Mouse (Mus musculus) E14TG2a.4 (cell line): ENCODE data around the gene Raf1.

Experiments used
- H3K27me3 ChIP-seq: 2 replicates; pipeline ENCODE4 v1.6.1; 2014; ENCODE audit warnings: low read length, control low read depth; ENCODE audit not compliant: insufficient read depth
- H3K36me3 ChIP-seq: 2 replicates; pipeline ENCODE4 v1.6.1; 2014; ENCODE audit warnings: low read length, control low read depth; ENCODE audit not compliant: insufficient read depth
- H3K4me1 ChIP-seq: replicated peaks from 2 replicates; pipeline ENCODE4 v1.6.1; 2014; ENCODE audit warnings: low read depth, low read length, control low read depth
- H3K4me3 ChIP-seq: replicated peaks from 2 replicates; pipeline ENCODE4 v1.5.1; 2014; ENCODE audit warnings: mild to moderate bottlenecking, low read length
- H3K9me3 ChIP-seq: 2 replicates; pipeline ENCODE4 v1.6.1; 2014; ENCODE audit warnings: low read length, control low read depth
- CTCF ChIP-seq: conservative IDR thresholded peaks from 2 replicates; pipeline ENCODE4 v1.5.1; 2014; ENCODE audit warnings: low read length
- NANOG ChIP-seq: IDR thresholded peaks from 2 replicates; pipeline ENCODE4 v1.6.1; 2014; ENCODE audit warnings: borderline replicate concordance, low read length, mixed read lengths
- POU5F1 ChIP-seq: IDR thresholded peaks from 2 replicates; pipeline ENCODE4 v1.6.1; 2014; ENCODE audit warnings: low read length, borderline replicate concordance

The Raf1 gene

GRCm38 (mm10) chr6:115613793-115614192, 62.6 kb downstream of the Raf1 start:
- Histone ChIP-seq H3K36me3 (peaks cover 94% of the 10 kb centered on the region), H3K4me1 (peaks cover 12% of the 10 kb centered on the region)
- TF ChIP-seq CTCF: no peak
- TF ChIP-seq NANOG: no peak
- TF ChIP-seq POU5F1: no peak

GRCm38 (mm10) chr6:115610301-115610700, 66.1 kb downstream of the Raf1 start:
- Histone ChIP-seq H3K36me3 (peaks cover 77% of the 10 kb centered on the region), H3K4me3 (no peak overlapping the region), H3K27me3 (no peaks in the 10 kb centered on the region), H3K9me3 (peaks cover 12% of the 10 kb centered on the region), H3K4me1 (0 out of 2 replicates have a peak, but pooled peaks cover 5% of the 10 kb centered on the region)
- TF ChIP-seq NANOG: no peak
- no peak for TF ChIP-seq POU5F1
- no peak for TF ChIP-seq CTCF

More at GRCm38 (mm10) chr6:115613793-115614192, 62.6 kb downstream of the Raf1 start:
- Histone ChIP-seq H3K9me3 (peaks cover 22% of the 10 kb centered on the region), H3K4me3 (no peak overlapping the region), H3K27me3 (no peaks in the 10 kb centered on the region)

GRCm38 (mm10) chr6:115609121-115609520, 67.3 kb downstream of the Raf1 start:
- Histone ChIP-seq H3K9me3 (peaks cover 2% of the 10 kb centered on the region; the same call in 1 of the 2 replicates), H3K4me1 (0 out of 2 replicates have a peak, but pooled peaks cover 5% of the 10 kb centered on the region), H3K36me3 (peaks cover 77% of the 10 kb centered on the region), H3K27me3 (no peaks in the 10 kb centered on the region), H3K4me3 (no peak overlapping the region)
- peak; percentile 49 for TF ChIP-seq CTCF
- TF ChIP-seq NANOG: no peak

- H3K4me3 ChIP-seq: no peak overlapping the region
- peaks cover 15% of the 10 kb centered on the region for H3K4me1 ChIP-seq
- H3K9me3 ChIP-seq: no peaks in the 10 kb centered on the region
- H3K36me3 ChIP-seq: peaks cover 63% of the 10 kb centered on the region
- no peaks in the 10 kb centered on the region for H3K27me3 ChIP-seq
- TF ChIP-seq POU5F1: no peak
- TF ChIP-seq NANOG: no peak
- TF ChIP-seq CTCF: no peak
These were observed 69.0 kb downstream of the Raf1 start for GRCm38 (mm10) chr6:115607429-115607828.

- H3K9me3 ChIP-seq: no peaks in the 10 kb centered on the region
- peaks cover 54% of the 10 kb centered on the region for H3K36me3 ChIP-seq
- H3K27me3 ChIP-seq: no peaks in the 10 kb centered on the region
- peaks cover 16% of the 10 kb centered on the region for H3K4me1 ChIP-seq
- TF ChIP-seq POU5F1 (no peak), NANOG (no peak), CTCF (no peak)
- H3K4me3 ChIP-seq: no peak overlapping the region
These were observed 70.0 kb downstream of the Raf1 start for GRCm38 (mm10) chr6:115606461-115606860.

- H3K4me1 ChIP-seq: peaks cover 12% of the 10 kb centered on the region
- peak within 1 kb of the TSS; percentile 97 for H3K4me3 ChIP-seq
- H3K36me3 ChIP-seq: peaks cover 28% of the 10 kb centered on the region
- H3K27me3 ChIP-seq: no peaks in the 10 kb centered on the region
- TF ChIP-seq POU5F1 (no peak), NANOG (no peak), CTCF (no peak)
- H3K9me3 ChIP-seq: no peaks in the 10 kb centered on the region
These were observed 74.5 kb downstream of the Raf1 start, which contains the start of gene Mkrn2 for GRCm38 (mm10) chr6:115601715-115602523. Gene Mkrn2 (plus strand): TSS chr6:115601902.

- Histone ChIP-seq H3K27me3 (no peaks in the 10 kb centered on the region), H3K36me3 (peaks cover 25% of the 10 kb centered on the region), H3K4me3 (no peak overlapping the region), H3K4me1 (peaks cover 12% of the 10 kb centered on the region), H3K9me3 (no peaks in the 10 kb centered on the region)
- peak; percentile 8; the same call in 1 of the 2 replicates for TF ChIP-seq CTCF
- TF ChIP-seq NANOG: no peak
These were observed 75.1 kb downstream of the Raf1 start for GRCm38 (mm10) chr6:115601322-115601714.

GRCm38 (mm10) chr6:115595667-115596066, 80.8 kb downstream of the Raf1 start:
- no peak for TF ChIP-seq NANOG
- TF ChIP-seq CTCF: no peak
- no peak for TF ChIP-seq POU5F1
- Histone ChIP-seq H3K9me3 (no peaks in the 10 kb centered on the region), H3K27me3 (peaks cover 9% of the 10 kb centered on the region; the same call in 1 of the 2 replicates), H3K36me3 (no peaks in the 10 kb centered on the region), H3K4me1 (no peaks in the 10 kb centered on the region), H3K4me3 (no peak overlapping the region)

- H3K27me3 ChIP-seq: peaks cover 9% of the 10 kb centered on the region; the same call in 1 of the 2 replicates
- H3K4me3 ChIP-seq: no peak overlapping the region
- TF ChIP-seq NANOG (no peak), POU5F1 (no peak), CTCF (no peak)
- H3K4me1 ChIP-seq: no peaks in the 10 kb centered on the region
- no peaks in the 10 kb centered on the region for H3K9me3 ChIP-seq
- H3K36me3 ChIP-seq: no peaks in the 10 kb centered on the region
These were observed 82.0 kb downstream of the Raf1 start for GRCm38 (mm10) chr6:115594463-115594862.
